Comparison of ENCODE assay signal across 10 mouse cellular contexts in the genomic region with DNA sequence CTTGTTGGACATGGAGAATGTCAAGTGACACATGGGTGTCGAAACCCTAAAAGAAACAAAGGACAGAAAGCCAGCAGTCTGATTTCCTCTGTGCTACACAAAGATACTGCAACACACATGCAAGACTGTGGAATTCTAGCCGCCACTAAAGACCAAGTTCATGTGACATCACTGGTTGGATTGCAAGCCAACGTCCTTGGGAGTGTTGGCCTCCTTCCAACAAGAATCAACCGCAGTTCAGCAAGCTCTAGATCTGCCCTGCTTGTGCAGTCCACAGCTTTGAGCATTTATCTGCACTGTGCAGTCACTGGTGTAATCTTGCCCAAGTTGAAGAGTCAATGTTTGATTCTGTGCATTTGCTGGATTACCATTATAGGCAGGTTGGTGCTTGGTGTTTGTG.
DNase-seq lines count a peak whose midpoint lies in the region; TF ChIP-seq lines count a peak whose summit lies in the region.
"Had no signal": no experiment of that assay in that cellular context is flagged by ENCODE, and none has a peak within 500 bp of the region (broad histone marks: within the 10 kb centered on the region; RNA-seq: fewer than 3 reads in every experiment).

No protein-coding gene starts in this region.

- no peaks in the 10 kb centered on the region for H3K27me3 ChIP-seq in cerebellum, adult 2 months (ENCODE audit: control insufficient read depth, insufficient read depth, low read length)

- no peaks in the 10 kb centered on the region for H3K4me1 ChIP-seq in cerebellum, adult 2 months (ENCODE audit: control insufficient read depth, insufficient read depth, low read length)

- no peak overlapping the region for H3K27ac ChIP-seq in cerebellum, adult 2 months (ENCODE audit: insufficient read depth, low read length)

- 28% methylated on average over 4 of the region's 4 CpGs for WGBS in cerebellum, adult 2 months

- TF ChIP-seq POLR2A in cerebellum, adult 2 months (IDR thresholded peaks at IDR 0.05; ENCODE audit: borderline replicate concordance, insufficient read depth, low read length), result no peak

- no peak for TF ChIP-seq CTCF in cerebellum, adult 2 months (IDR thresholded peaks at IDR 0.05; ENCODE audit: borderline replicate concordance, insufficient read depth, low read depth, low read length)

- peak; percentile 73 to 77 for DNase-seq in cerebellum, postnatal 10 days
- DNase-seq in cerebellum, adult 2 months, result no peak
- peak; percentile 18 for DNase-seq in kidney, postnatal 4 days
- DNase-seq in kidney, adult 11 months, result no peak
- peak; percentile 79 for DNase-seq in adipocyte (ENCODE audit: low spot score)
- peak; percentile 70 for DNase-seq in fibroblast of lung, adult 2 months (ENCODE audit: low read depth)
- no peak for DNase-seq in right cerebral cortex, postnatal 36 days (ENCODE audit: low spot score in 2 of 2)
- DNase-seq in layer of hippocampus, adult 9-11 months, result no peak
- DNase-seq: cerebellum, adult 18-20 months; forebrain, postnatal 0 days had no signal

- no peak overlapping the region for H3K4me3 ChIP-seq in cerebellum, adult 2 months (replicated peaks; ENCODE audit: insufficient read depth, low read depth, low read length)

Comparison
In these comparisons a context has a peak if more than half of its experiments do, and no peak if none do; other contexts are left out.
1. DNase-seq: peak in cerebellum, postnatal 10 days (2 of 2), kidney, postnatal 4 days (2 of 2), adipocyte (single experiment) and fibroblast of lung, adult 2 months (single experiment); none in cerebellum, adult 2 months (0 of 2), kidney, adult 11 months (single experiment), right cerebral cortex, postnatal 36 days (0 of 2) and layer of hippocampus, adult 9-11 months (single experiment).